Mouse (Mus musculus): ENCODE results near the gene Gcsam. TPM values are rescaled to one million over a fixed set of nuclear protein-coding genes. Genes with fewer than 3 reads are reported as not detected.

Gene Gcsam
- polyA plus RNA-seq, 1 experiment = 1.9 TPM

- H3K27me3 ChIP-seq (replicated peaks) = no peaks in the 10 kb centered on the region
- TF ChIP-seq FLI1 (IDR thresholded peaks at IDR 0.05; ENCODE audit: low read length) = no peak
- TF ChIP-seq GATA1 (IDR thresholded peaks at IDR 0.05; ENCODE audit: borderline replicate concordance, low read length) = no peak
- no peak overlapping the region for H3K4me3 ChIP-seq (replicated peaks)
- H3K9me3 ChIP-seq = no peaks in the 10 kb centered on the region
- peaks cover 44% of the 10 kb centered on the region for H3K36me3 ChIP-seq (replicated peaks; ENCODE audit: low read length)
- peaks cover 79% of the 10 kb centered on the region for H3K4me1 ChIP-seq
Measured at GRCm38 (mm10) chr16:45643944-45644343, 33.8 kb downstream of the Gcsam start.

GRCm38 (mm10) chr16:45644380-45644779 lies 34.2 kb downstream of the Gcsam start:
- H3K36me3 ChIP-seq (replicated peaks; ENCODE audit: low read length) = peaks cover 40% of the 10 kb centered on the region
- no peak for TF ChIP-seq FLI1 (IDR thresholded peaks at IDR 0.05; ENCODE audit: low read length)
- TF ChIP-seq GATA1 (IDR thresholded peaks at IDR 0.05; ENCODE audit: borderline replicate concordance, low read length) = peak; percentile 65; the same call in 1 of the 3 replicates
- peak overlapping the region; percentile 72 for H3K4me3 ChIP-seq (replicated peaks)
- H3K4me1 ChIP-seq = peaks cover 82% of the 10 kb centered on the region
- no peaks in the 10 kb centered on the region for H3K9me3 ChIP-seq
- no peaks in the 10 kb centered on the region for H3K27me3 ChIP-seq (replicated peaks)

- H3K9me3 ChIP-seq = no peaks in the 10 kb centered on the region
- no peaks in the 10 kb centered on the region for H3K27me3 ChIP-seq (replicated peaks)
- H3K36me3 ChIP-seq (replicated peaks; ENCODE audit: low read length) = peaks cover 62% of the 10 kb centered on the region
- H3K4me1 ChIP-seq = peaks cover 87% of the 10 kb centered on the region
- no peak overlapping the region for H3K4me3 ChIP-seq (replicated peaks)
- TF ChIP-seq GATA1 (IDR thresholded peaks at IDR 0.05; ENCODE audit: borderline replicate concordance, low read length) (no peak), FLI1 (IDR thresholded peaks at IDR 0.05; ENCODE audit: low read length) (no peak)
Measured at GRCm38 (mm10) chr16:45651497-45651896, 41.3 kb downstream of the Gcsam start.

- H3K4me1 ChIP-seq = peaks cover 84% of the 10 kb centered on the region
- TF ChIP-seq GATA1 (IDR thresholded peaks at IDR 0.05; ENCODE audit: borderline replicate concordance, low read length) (no peak), FLI1 (IDR thresholded peaks at IDR 0.05; ENCODE audit: low read length) (no peak)
- H3K36me3 ChIP-seq (replicated peaks; ENCODE audit: low read length) = peaks cover 73% of the 10 kb centered on the region
- peak overlapping the region; percentile 89 for H3K4me3 ChIP-seq (replicated peaks)
- no peaks in the 10 kb centered on the region for H3K9me3 ChIP-seq
- no peaks in the 10 kb centered on the region for H3K27me3 ChIP-seq (replicated peaks)
Measured at GRCm38 (mm10) chr16:45653009-45653933, 43.1 kb downstream of the Gcsam start.

GRCm38 (mm10) chr16:45653934-45654332 lies 43.8 kb downstream of the Gcsam start, which contains the start of gene BC016579:
Gene BC016579, minus strand, starts transcription at chr16:45654068.
- Histone ChIP-seq H3K27me3 (replicated peaks) (no peaks in the 10 kb centered on the region), H3K36me3 (replicated peaks; ENCODE audit: low read length) (peaks cover 74% of the 10 kb centered on the region), H3K4me1 (peaks cover 85% of the 10 kb centered on the region), H3K4me3 (replicated peaks) (peak within 1 kb of the TSS; percentile 89), H3K9me3 (no peaks in the 10 kb centered on the region)
- TF ChIP-seq FLI1 (IDR thresholded peaks at IDR 0.05; ENCODE audit: low read length) (no peak), GATA1 (IDR thresholded peaks at IDR 0.05; ENCODE audit: borderline replicate concordance, low read length) (no peak)

- peaks cover 86% of the 10 kb centered on the region for H3K4me1 ChIP-seq
- H3K4me3 ChIP-seq (replicated peaks) = peak overlapping the region; percentile 89
- H3K36me3 ChIP-seq (replicated peaks; ENCODE audit: low read length) = peaks cover 78% of the 10 kb centered on the region
- no peaks in the 10 kb centered on the region for H3K27me3 ChIP-seq (replicated peaks)
- no peaks in the 10 kb centered on the region for H3K9me3 ChIP-seq
- TF ChIP-seq GATA1 (IDR thresholded peaks at IDR 0.05; ENCODE audit: borderline replicate concordance, low read length) = no peak
- TF ChIP-seq FLI1 (IDR thresholded peaks at IDR 0.05; ENCODE audit: low read length) = no peak
Measured at GRCm38 (mm10) chr16:45654465-45654864, 44.3 kb downstream of the Gcsam start.

- no peaks in the 10 kb centered on the region for H3K27me3 ChIP-seq (replicated peaks)
- H3K9me3 ChIP-seq = no peaks in the 10 kb centered on the region
- peaks cover 94% of the 10 kb centered on the region for H3K36me3 ChIP-seq (replicated peaks; ENCODE audit: low read length)
- TF ChIP-seq GATA1 (IDR thresholded peaks at IDR 0.05; ENCODE audit: borderline replicate concordance, low read length) = no peak
- TF ChIP-seq FLI1 (IDR thresholded peaks at IDR 0.05; ENCODE audit: low read length) = no peak
- peak overlapping the region; percentile 20 for H3K4me3 ChIP-seq (replicated peaks)
- H3K4me1 ChIP-seq = peaks cover 77% of the 10 kb centered on the region
Measured at GRCm38 (mm10) chr16:45657574-45658159, 47.5 kb downstream of the Gcsam start.

- no peak for TF ChIP-seq FLI1 (IDR thresholded peaks at IDR 0.05; ENCODE audit: low read length)
- TF ChIP-seq GATA1 (IDR thresholded peaks at IDR 0.05; ENCODE audit: borderline replicate concordance, low read length) = no peak
- peaks cover 77% of the 10 kb centered on the region for H3K4me1 ChIP-seq
- H3K36me3 ChIP-seq (replicated peaks; ENCODE audit: low read length) = peaks cover 94% of the 10 kb centered on the region
- H3K4me3 ChIP-seq (replicated peaks) = no peak overlapping the region
- H3K27me3 ChIP-seq (replicated peaks) = no peaks in the 10 kb centered on the region
- no peaks in the 10 kb centered on the region for H3K9me3 ChIP-seq
Measured at GRCm38 (mm10) chr16:45658248-45658647, 48.1 kb downstream of the Gcsam start.

GRCm38 (mm10) chr16:45659596-45659995 lies 49.4 kb downstream of the Gcsam start:
- TF ChIP-seq FLI1 (IDR thresholded peaks at IDR 0.05; ENCODE audit: low read length) (no peak), GATA1 (IDR thresholded peaks at IDR 0.05; ENCODE audit: borderline replicate concordance, low read length) (no peak)
- Histone ChIP-seq H3K4me1 (peaks cover 77% of the 10 kb centered on the region), H3K4me3 (replicated peaks) (no peak overlapping the region), H3K36me3 (replicated peaks; ENCODE audit: low read length) (peaks cover 95% of the 10 kb centered on the region), H3K27me3 (replicated peaks) (no peaks in the 10 kb centered on the region), H3K9me3 (no peaks in the 10 kb centered on the region)

GRCm38 (mm10) chr16:45662381-45662780 lies 52.2 kb downstream of the Gcsam start:
- Histone ChIP-seq H3K9me3 (no peaks in the 10 kb centered on the region), H3K4me1 (peaks cover 85% of the 10 kb centered on the region), H3K27me3 (replicated peaks) (no peaks in the 10 kb centered on the region), H3K4me3 (replicated peaks) (no peak overlapping the region), H3K36me3 (replicated peaks; ENCODE audit: low read length) (peaks cover 79% of the 10 kb centered on the region)
- TF ChIP-seq FLI1 (IDR thresholded peaks at IDR 0.05; ENCODE audit: low read length) (no peak), GATA1 (IDR thresholded peaks at IDR 0.05; ENCODE audit: borderline replicate concordance, low read length) (no peak)
